Mouse (Mus musculus) limb, embryonic 14.5 days (tissue): ENCODE results near the gene 4930503B20Rik. TPM values are rescaled to one million over a fixed set of nuclear protein-coding genes. Genes with fewer than 3 reads are reported as not detected.

Source experiments
- ATAC-seq: fragments of 200-750 bp; cut with Nextera tagmentation; 2 replicates; pipeline ENCODE4 v1.8.0; 2017; ENCODE audit warnings: low read depth, moderate number of reproducible peaks, moderate TSS enrichment; ENCODE audit not compliant: low FRiP score
- DNase-seq: peaks from one replicate; pipeline ENCODE4 v3.0.0-alpha.2; 2015; ENCODE audit warnings: low spot score
- H3K27ac ChIP-seq: fragments of 300-500 bp; sonication (generic); replicated peaks from 2 replicates; pipeline ENCODE4 v1.5.1; 2014; ENCODE audit warnings: low read depth, mild to moderate bottlenecking, low read length, moderate library complexity, mixed read lengths
- H3K27me3 ChIP-seq: fragments of 300-500 bp; sonication (generic); 2 replicates; pipeline ENCODE4 v1.6.1; 2014; ENCODE audit warnings: low read length, mixed read lengths; ENCODE audit not compliant: control insufficient read depth, insufficient read depth
- H3K36me3 ChIP-seq: fragments of 300-500 bp; sonication (generic); 2 replicates; pipeline ENCODE4 v1.6.1; 2014; ENCODE audit warnings: mild to moderate bottlenecking, low read length, moderate library complexity, mixed read lengths; ENCODE audit not compliant: control insufficient read depth, insufficient read depth
- H3K4me1 ChIP-seq: fragments of 300-500 bp; sonication (generic); 2 replicates; pipeline ENCODE4 v1.6.1; 2014; ENCODE audit warnings: antibody characterized with exemption, low read length, mixed read lengths; ENCODE audit not compliant: control insufficient read depth, insufficient read depth
- H3K4me2 ChIP-seq: fragments of 300-500 bp; sonication (generic); replicated peaks from 2 replicates; pipeline ENCODE4 v1.6.1; 2014; ENCODE audit warnings: low read depth, mild to moderate bottlenecking, low read length, moderate library complexity; ENCODE audit not compliant: severe bottlenecking
- H3K4me3 ChIP-seq: fragments of 300-500 bp; sonication (generic); replicated peaks from 2 replicates; pipeline ENCODE4 v1.5.1; 2014; ENCODE audit warnings: low read length
- H3K9ac ChIP-seq: fragments of 300-500 bp; sonication (generic); 2 replicates; pipeline ENCODE4 v1.6.1; 2014; ENCODE audit warnings: mild to moderate bottlenecking, low read depth, low read length, moderate library complexity; ENCODE audit not compliant: severe bottlenecking
- H3K9me3 ChIP-seq: fragments of 300-500 bp; sonication (generic); 2 replicates; pipeline ENCODE4 v1.6.1; 2016; ENCODE audit warnings: low read length; ENCODE audit not compliant: control insufficient read depth
- POLR2A ChIP-seq: fragments of 200-500 bp; IDR thresholded peaks from 2 replicates; pipeline ENCODE4 v1.8.0; 2012; ENCODE audit warnings: inconsistent platforms, mild to moderate bottlenecking, moderate library complexity, borderline replicate concordance; ENCODE audit not compliant: insufficient read depth, insufficient read length; ENCODE audit errors: extremely low read depth
- WGBS: fragments of 180-500 bp; shearing (Covaris S2); extraction: QIAGEN DNeasy Blood & Tissue Kit; methylation state at CpG from one replicate; pipeline ENCODE4 v1.1.7; 2014; 5-methylcytosine and 5-hydroxymethylcytosine counted together
- polyA plus RNA-seq, 2 experiments: library from polyadenylated mRNA; depleted of rRNA in 1 of 2; stranded (reverse) in 1 of 2; unstranded in 1 of 2; fragments of >200 nt; fragmentation: Nextera tagmentation in 1 of 2; extraction: Ambion mirVana in 1 of 2; gene quantifications; 2 replicates each; pipeline versions ENCODE4 v1.2.1 to v1.2.3; 2012 to 2014

4930503B20Rik gene
- polyA plus RNA-seq, 2 experiments = 0.09 TPM; not detected in 1

DNA sequence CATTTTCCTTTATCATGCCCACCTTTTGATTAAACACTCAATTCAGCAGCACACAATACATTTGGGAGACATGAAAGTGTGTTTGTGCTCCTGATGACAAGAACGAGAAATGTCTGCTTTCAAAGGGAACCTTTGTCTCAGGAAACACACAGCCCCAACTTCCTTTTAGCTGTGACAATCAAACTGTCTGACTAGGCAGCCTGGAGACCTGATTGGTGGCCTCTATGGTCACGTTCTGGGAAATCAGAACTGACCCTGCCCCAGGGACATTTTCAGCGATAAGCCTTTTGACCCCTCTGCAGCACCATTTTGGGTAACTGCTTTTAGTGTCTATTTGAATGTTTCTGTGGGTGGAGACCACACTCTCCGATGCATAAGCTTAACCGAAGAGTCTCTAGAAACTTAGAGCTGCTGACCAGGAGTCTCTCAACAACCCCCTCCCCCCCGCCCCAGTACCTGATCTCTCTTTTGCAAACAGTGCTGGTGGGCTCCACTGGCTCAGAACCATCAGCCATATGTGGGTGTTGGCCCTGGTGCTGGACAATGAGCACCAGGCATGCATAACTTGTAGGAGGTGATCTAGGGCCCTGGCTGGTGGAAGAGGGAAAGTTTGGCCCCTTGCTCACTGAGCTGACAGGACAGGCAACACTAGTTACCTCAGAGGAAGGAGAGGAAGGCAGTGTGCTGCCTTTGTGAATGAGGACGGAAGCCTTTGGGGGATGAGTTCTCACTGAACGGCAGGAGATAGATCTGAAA, 22.7 kb downstream of the 4930503B20Rik start:
- WGBS = 82% methylated on average over 8 of the region's 8 CpGs
- H3K27me3 ChIP-seq = no peaks in the 10 kb centered on the region

GRCm38 (mm10) chr3:146625766-146626165, 25.4 kb downstream of the 4930503B20Rik start:
- Histone ChIP-seq H3K36me3 (no peaks in the 10 kb centered on the region), H3K4me3 (no peak overlapping the region), H3K9ac (no peak overlapping the region), H3K4me2 (no peak overlapping the region), H3K4me1 (no peaks in the 10 kb centered on the region), H3K9me3 (no peaks in the 10 kb centered on the region), H3K27me3 (no peaks in the 10 kb centered on the region), H3K27ac (no peak overlapping the region)
- 94% methylated on average over 4 of the region's 4 CpGs for WGBS
- no peak for TF ChIP-seq POLR2A
- DNase-seq (no peak), ATAC-seq (no peak)

More for the DNA sequence above, 22.7 kb downstream of the 4930503B20Rik start:
- no peaks in the 10 kb centered on the region for H3K9me3 ChIP-seq
- DNase-seq = no peak
- H3K9ac ChIP-seq = no peak overlapping the region
- H3K27ac ChIP-seq = no peak overlapping the region
- ATAC-seq = no peak
- no peak for TF ChIP-seq POLR2A
- no peaks in the 10 kb centered on the region for H3K4me1 ChIP-seq
- no peaks in the 10 kb centered on the region for H3K36me3 ChIP-seq
- no peak overlapping the region for H3K4me2 ChIP-seq
- H3K4me3 ChIP-seq = no peak overlapping the region

GRCm38 (mm10) chr3:146621966-146622365, 29.2 kb downstream of the 4930503B20Rik start:
- DNase-seq = no peak
- no peak for TF ChIP-seq POLR2A
- no peak for ATAC-seq
- H3K9me3 ChIP-seq = no peaks in the 10 kb centered on the region
- 86% methylated on average over 11 of the region's 11 CpGs for WGBS
- no peak overlapping the region for H3K9ac ChIP-seq
- no peaks in the 10 kb centered on the region for H3K27me3 ChIP-seq
- H3K4me1 ChIP-seq = no peaks in the 10 kb centered on the region
- H3K36me3 ChIP-seq = no peaks in the 10 kb centered on the region
- no peak overlapping the region for H3K4me3 ChIP-seq
- H3K4me2 ChIP-seq = no peak overlapping the region
- H3K27ac ChIP-seq = no peak overlapping the region

DNA sequence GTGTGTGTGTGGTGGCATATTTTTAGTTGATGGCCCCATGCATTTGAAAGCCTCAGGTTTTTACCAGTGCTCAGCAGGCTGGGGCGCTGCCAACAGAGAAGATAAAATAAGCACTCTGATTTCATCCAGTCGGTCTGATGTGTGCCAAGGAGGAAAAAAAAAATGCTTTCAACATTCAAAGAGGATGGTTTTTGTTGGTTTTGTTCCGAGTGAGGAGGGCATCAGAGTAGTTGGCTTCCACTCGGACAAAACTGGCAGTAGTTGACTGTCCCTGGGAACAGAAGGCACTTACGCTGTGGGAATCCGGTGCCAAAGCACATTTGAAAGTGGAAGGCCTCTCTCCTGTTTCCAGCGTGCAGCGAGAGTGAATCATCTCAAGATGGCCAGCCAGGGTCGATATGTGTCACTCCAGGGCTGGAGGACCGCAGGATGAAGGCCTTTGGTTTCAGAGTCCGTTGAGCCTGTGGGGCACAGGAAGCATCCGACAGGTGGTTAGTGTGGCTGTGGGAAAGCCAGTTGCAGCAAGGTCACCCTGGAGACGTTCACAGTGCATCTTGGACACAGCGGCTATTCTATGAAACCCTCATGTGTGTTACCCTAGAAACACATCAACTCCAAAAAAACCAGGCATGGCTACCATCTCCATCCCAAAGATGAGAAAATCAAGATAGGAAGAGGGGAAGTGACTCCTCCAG, 30.4 kb downstream of the 4930503B20Rik start:
- no peak overlapping the region for H3K4me2 ChIP-seq
- H3K4me3 ChIP-seq = no peak overlapping the region
- no peaks in the 10 kb centered on the region for H3K9me3 ChIP-seq
- H3K27ac ChIP-seq = no peak overlapping the region
- H3K27me3 ChIP-seq = no peaks in the 10 kb centered on the region
- 86% methylated on average over 14 of the region's 14 CpGs for WGBS
- ATAC-seq = no peak
- H3K4me1 ChIP-seq = no peaks in the 10 kb centered on the region
- no peak overlapping the region for H3K9ac ChIP-seq
- H3K36me3 ChIP-seq = no peaks in the 10 kb centered on the region
- no peak for TF ChIP-seq POLR2A
- no peak for DNase-seq

DNA sequence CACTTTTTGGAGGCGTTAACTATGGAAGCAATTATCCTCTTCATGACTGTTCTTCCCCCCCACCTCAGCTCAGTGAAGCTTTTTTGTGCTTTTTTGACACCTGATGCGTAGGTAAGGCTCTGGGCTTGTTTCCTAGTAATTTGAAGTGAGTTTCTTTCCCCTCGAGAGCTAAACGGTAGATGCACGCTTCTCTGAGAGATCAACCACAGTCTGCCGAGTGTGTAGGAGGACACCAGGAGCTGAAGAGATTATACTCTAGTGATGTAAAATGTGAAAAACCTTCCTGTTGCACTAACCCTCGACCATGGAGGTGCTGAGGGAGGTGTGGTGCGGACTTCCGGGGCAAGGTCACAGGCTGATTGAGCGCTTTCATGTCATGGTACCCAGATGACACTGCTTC, 31.0 kb downstream of the 4930503B20Rik start:
- DNase-seq = no peak
- Histone ChIP-seq H3K36me3 (no peaks in the 10 kb centered on the region), H3K4me2 (no peak overlapping the region), H3K4me3 (no peak overlapping the region), H3K9me3 (no peaks in the 10 kb centered on the region), H3K27me3 (no peaks in the 10 kb centered on the region), H3K4me1 (no peaks in the 10 kb centered on the region), H3K27ac (no peak overlapping the region), H3K9ac (no peak overlapping the region)
- ATAC-seq = no peak
- no peak for TF ChIP-seq POLR2A
- 88% methylated on average over 10 of the region's 10 CpGs for WGBS
